Mouse (Mus musculus) lung, postnatal 0 days (tissue): ENCODE measurements around the gene Vcan.
"Not testable (repeated sequence)": the region's sequence is repeated elsewhere in the genome, so short reads cannot be mapped to it uniquely, and the experiment has no call there.

Experiments
- CTCF ChIP-seq: IDR thresholded peaks from 2 replicates; pipeline ENCODE4 v1.5.1; 2016; ENCODE audit warnings: antibody characterized with exemption, mild to moderate bottlenecking
- EP300 ChIP-seq: IDR thresholded peaks from 2 replicates; pipeline ENCODE4 v1.6.1; 2016; ENCODE audit warnings: antibody characterized with exemption, mild to moderate bottlenecking, control low read depth

GRCm38 (mm10) chr13:89750562-89750961 lies 8.3 kb upstream of the Vcan start:
- TF ChIP-seq CTCF, EP300: not testable (repeated sequence)
